Mouse (Mus musculus): ENCODE results near the gene Gucd1.

DNA sequence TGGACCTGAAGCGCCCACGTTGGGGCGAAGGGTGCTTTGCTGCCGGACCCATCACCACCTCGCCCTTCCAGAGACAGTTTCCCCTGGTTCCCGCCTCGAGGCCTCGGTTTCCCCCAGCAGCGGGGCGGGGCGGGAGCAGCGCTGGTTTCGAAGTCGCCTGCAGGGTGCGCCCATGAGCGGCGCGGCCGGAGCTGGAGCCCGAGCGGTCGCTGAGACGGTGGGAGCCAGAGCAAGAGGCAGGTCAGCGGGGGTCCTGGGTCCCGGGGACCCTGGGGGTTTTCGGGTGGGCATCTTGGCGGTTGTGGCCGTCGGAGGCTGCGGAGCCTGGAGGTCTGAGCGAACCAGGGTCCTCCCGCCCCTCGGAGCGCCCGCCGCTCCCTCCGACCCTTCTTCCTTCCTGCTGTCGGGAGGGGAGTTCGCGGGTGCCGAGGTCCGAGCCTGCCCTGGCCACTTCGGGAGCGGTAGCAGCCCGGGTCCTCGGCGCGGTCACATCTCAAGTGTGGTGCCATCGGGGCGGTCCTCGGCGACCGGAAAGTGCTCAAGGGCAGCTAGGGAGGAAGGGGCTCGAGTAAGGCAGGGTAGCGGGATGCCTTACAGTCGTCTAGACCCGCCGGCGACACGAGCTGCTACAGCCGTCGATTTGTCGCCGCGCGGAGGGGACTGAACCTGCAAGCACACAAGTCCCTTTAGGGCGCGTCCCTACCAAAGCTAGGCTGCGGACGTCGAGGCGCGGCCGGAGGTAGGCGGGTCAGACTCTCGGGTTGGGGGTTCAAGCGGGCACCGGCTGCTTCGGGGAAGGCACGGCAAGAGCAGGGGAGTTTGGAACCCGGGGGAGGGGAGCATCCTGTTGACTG lies 200.6 kb downstream of the Gucd1 start:
- peak; percentile 36; the same call in 1 of the 2 replicates for TF ChIP-seq POLR2A (IDR thresholded peaks at IDR 0.05; ENCODE audit: control insufficient read depth, extremely low read depth, insufficient read depth, low read length, poor library complexity)
- TF ChIP-seq CTCF (IDR thresholded peaks at IDR 0.05; ENCODE audit: borderline replicate concordance, control insufficient read depth, extremely low read depth, insufficient read depth, low read length, poor library complexity): peak; percentile 76; the same call in 1 of the 2 replicates
